Mouse (Mus musculus): ENCODE measurements around the gene Vmn1r77.
"Not testable (repeated sequence)": the region's sequence is repeated elsewhere in the genome, so short reads cannot be mapped to it uniquely, and the experiment has no call there.

Gene Vmn1r77

GRCm38 (mm10) chr7:12036452-12036851 lies at the start of gene Vmn1r77:
Gene Vmn1r77, plus strand, starts transcription at chr7:12036752.
- DNase-seq (ENCODE audit: low spot score in 2 of 2) = not testable (repeated sequence)

GRCm38 (mm10) chr7:12011491-12011890 lies 25.1 kb upstream of the Vmn1r77 start:
- not testable (repeated sequence) for DNase-seq (ENCODE audit: low spot score in 2 of 2)

GRCm38 (mm10) chr7:12012392-12012791 lies 24.2 kb upstream of the Vmn1r77 start:
- DNase-seq (ENCODE audit: low spot score in 2 of 2) = not testable (repeated sequence)

GRCm38 (mm10) chr7:12013106-12013505 lies 23.4 kb upstream of the Vmn1r77 start:
- DNase-seq (ENCODE audit: low spot score in 2 of 2) = no peak

- not testable (repeated sequence) for DNase-seq (ENCODE audit: low spot score in 2 of 2)
Observed at GRCm38 (mm10) chr7:12017829-12018228, 18.7 kb upstream of the Vmn1r77 start.

GRCm38 (mm10) chr7:12040664-12041063 lies 4.1 kb downstream of the Vmn1r77 start:
- DNase-seq (ENCODE audit: low spot score in 2 of 2) = no peak

Measured in thymus, postnatal 10 days (tissue).